ENCODE assay signal across 10 mouse cellular contexts in genomic region chr10:78439550-78439949, GRCm38 (mm10). TPM values are rescaled to one million over a fixed set of nuclear protein-coding genes. Genes with fewer than 3 reads are reported as not detected.
DNase-seq lines count a peak whose midpoint lies in the region; ATAC-seq and TF ChIP-seq lines count a peak whose summit lies in the region.
"Had no signal": no experiment of that assay in that cellular context is flagged by ENCODE, and none has a peak within 500 bp of the region (broad histone marks: within the 10 kb centered on the region; RNA-seq: fewer than 3 reads in every experiment).

No protein-coding gene starts in this region.

- peak; percentile 50 for TF ChIP-seq CTCF in kidney, adult 2 months (conservative IDR thresholded peaks at IDR 0.05; ENCODE audit: insufficient read depth, insufficient read length, low read depth, low read length)

- 0 out of 2 replicates have a peak, but pooled peaks have one; percentile 12 for ATAC-seq in megakaryocyte-erythroid progenitor cell, adult 5-6 weeks (replicated peaks; ENCODE audit: low FRiP score, low TSS enrichment, poor library complexity, severe bottlenecking)

- H3K4me3 ChIP-seq in kidney, adult 2 months (ENCODE audit: insufficient read depth, low read depth, low read length) = no peak overlapping the region
- H3K4me3 ChIP-seq: myocyte had no signal

- 63% methylated on average over 5 of the region's 5 CpGs for WGBS in kidney, adult 2 months

- no peak overlapping the region for H3K27ac ChIP-seq in kidney, adult 2 months (ENCODE audit: insufficient read depth, low read depth, low read length)

- no peaks in the 10 kb centered on the region for H3K4me1 ChIP-seq in kidney, adult 2 months (ENCODE audit: control insufficient read depth, insufficient read depth, low read length)

- H3K36me3 ChIP-seq in kidney, adult 2 months (ENCODE audit: control insufficient read depth, insufficient read depth, low read length) = no peaks in the 10 kb centered on the region

- no peak for DNase-seq in kidney, adult 2 months
- no peak for DNase-seq in kidney, adult 9 months
- peak; percentile 45 to 49 for DNase-seq in B cell, adult 2 months
- DNase-seq in R1 (ENCODE audit: low read depth, low spot score) = peak; percentile 48
- no peak for DNase-seq in layer of hippocampus, adult 9-10 months (ENCODE audit: low spot score)
- no peak for DNase-seq in urinary bladder, adult 2 months (ENCODE audit: low spot score)
- DNase-seq in urinary bladder, postnatal 25 days (ENCODE audit: low spot score) = no peak
- DNase-seq: adrenal gland, postnatal 36 days had no signal

- no peak for TF ChIP-seq POLR2A in kidney, adult 2 months (IDR thresholded peaks at IDR 0.05; ENCODE audit: low read depth, low read length)

- H3K27me3 ChIP-seq in kidney, adult 2 months (replicated peaks; ENCODE audit: control insufficient read depth, insufficient read depth, low read length) = no peaks in the 10 kb centered on the region

RNA-seq across cellular contexts. Expression of gene Cstb, which starts 14.1 kb away (rescaled TPM):
- 101 and 115 TPM in 2 replicates for polyA plus RNA-seq in kidney, adult 2 months (2012; rRNA removed)
- 55.3 and 72.9 TPM in 2 replicates for total RNA-seq in megakaryocyte-erythroid progenitor cell, adult 5-6 weeks (2014; fragmentation: Nextera tagmentation)
- total RNA-seq in megakaryocyte-erythroid progenitor cell, adult 5-6 weeks (2017) = 28.9 and 35.7 TPM in 2 replicates
- polyA plus RNA-seq in urinary bladder, adult 2 months (2012; rRNA removed) = 205 and 261 TPM in 2 replicates

RNA-seq across cellular contexts. Expression of gene Pdxk, which starts 25.2 kb away (rescaled TPM):
- polyA plus RNA-seq in kidney, adult 2 months (2012; rRNA removed) = 107 TPM in 2 replicates
- total RNA-seq in megakaryocyte-erythroid progenitor cell, adult 5-6 weeks (2014; fragmentation: Nextera tagmentation) = 19.2 and 20.1 TPM in 2 replicates
- 8.5 and 16.1 TPM in 2 replicates for total RNA-seq in megakaryocyte-erythroid progenitor cell, adult 5-6 weeks (2017)
- 28.2 and 33.3 TPM in 2 replicates for polyA plus RNA-seq in urinary bladder, adult 2 months (2012; rRNA removed)

RNA-seq across cellular contexts. Expression of gene Rrp1, which starts 26.7 kb away (rescaled TPM):
- polyA plus RNA-seq in kidney, adult 2 months (2012; rRNA removed) = 58.2 and 80.3 TPM in 2 replicates
- 202 and 217 TPM in 2 replicates for total RNA-seq in megakaryocyte-erythroid progenitor cell, adult 5-6 weeks (2014; fragmentation: Nextera tagmentation)
- total RNA-seq in megakaryocyte-erythroid progenitor cell, adult 5-6 weeks (2017) = 450 and 532 TPM in 2 replicates
- polyA plus RNA-seq in urinary bladder, adult 2 months (2012; rRNA removed) = 149 and 195 TPM in 2 replicates

Comparison
In these comparisons a context has a peak if more than half of its experiments do, and no peak if none do; other contexts are left out.
1. DNase-seq: peak in B cell, adult 2 months (2 of 2) and R1 (single experiment); none in kidney, adult 2 months (single experiment), kidney, adult 9 months (single experiment), layer of hippocampus, adult 9-10 months (single experiment), urinary bladder, adult 2 months (single experiment) and urinary bladder, postnatal 25 days (single experiment).